ENCODE assay signal across 18 mouse cellular contexts in the genomic region with DNA sequence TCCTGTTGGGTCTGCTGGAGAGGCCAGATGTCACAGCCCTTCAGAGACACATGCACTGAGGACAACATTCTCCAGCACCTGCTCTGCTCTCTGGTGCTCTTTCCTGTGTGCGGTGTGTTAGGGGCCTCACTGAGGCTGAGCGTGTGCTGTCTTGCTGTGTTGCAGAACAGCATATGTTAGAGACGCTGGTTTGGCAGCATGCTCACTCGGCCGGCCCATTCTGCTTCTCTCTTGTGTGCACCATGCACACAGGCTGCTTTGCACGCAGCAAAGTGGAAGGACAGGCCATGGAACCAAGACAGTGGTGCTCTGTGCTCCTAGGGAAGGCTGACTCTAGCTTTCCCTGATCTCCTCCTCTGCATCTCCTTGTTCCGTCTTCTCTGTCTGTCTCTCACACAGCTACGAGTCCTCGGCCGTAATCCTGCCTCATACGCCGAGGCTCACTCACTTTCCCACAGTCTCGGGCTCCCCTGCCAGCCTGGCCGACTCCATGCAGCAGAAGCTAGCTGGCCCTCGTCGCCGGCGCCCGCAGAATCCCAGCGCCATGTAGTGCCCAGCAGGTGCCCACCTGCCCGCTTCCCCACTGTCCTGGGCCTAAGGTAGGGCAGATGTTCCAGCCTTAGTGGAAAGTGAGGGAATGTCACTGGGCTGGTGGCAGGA. TPM values are rescaled to one million over a fixed set of nuclear protein-coding genes. Genes with fewer than 3 reads are reported as not detected.
DNase-seq lines count a peak whose midpoint lies in the region; ATAC-seq and TF ChIP-seq lines count a peak whose summit lies in the region.
"Had no signal": no experiment of that assay in that cellular context is flagged by ENCODE, and none has a peak within 500 bp of the region (broad histone marks: within the 10 kb centered on the region; RNA-seq: fewer than 3 reads in every experiment).

No protein-coding gene starts in this region.

- no peak for DNase-seq in forebrain, embryonic 10.5 days (ENCODE audit: extremely low spot score, low spot score)
- no peak for DNase-seq in forebrain, postnatal 0 days
- peak; percentile 65 to 68 for DNase-seq in cerebellum, adult 2 months
- no peak for DNase-seq in embryonic facial prominence, embryonic 11.5 days (ENCODE audit: low spot score)
- no peak for DNase-seq in layer of hippocampus, adult 9-10 months (ENCODE audit: low spot score)
- DNase-seq in lung, postnatal 10 days = no peak
- DNase-seq: heart, adult 18-20 months; kidney, adult 9 months; retina, postnatal 1 day; thymus, postnatal 14 days had no signal

- no peak for ATAC-seq in forebrain, postnatal 0 days
- no peak for ATAC-seq in embryonic facial prominence, embryonic 11.5 days (replicated peaks; ENCODE audit: insufficient number of reproducible peaks, low FRiP score, low TSS enrichment, low read depth)
- ATAC-seq in limb, embryonic 12.5 days (ENCODE audit: insufficient number of reproducible peaks, insufficient read depth, low FRiP score, low TSS enrichment, low read depth) = no peak
- ATAC-seq in inflammation-experienced regulatory T-cells, adult 6 months = no peak
- ATAC-seq: forebrain, embryonic 16.5 days had no signal

- H3K27me3 ChIP-seq in forebrain, embryonic 10.5 days (ENCODE audit: poor library complexity, severe bottlenecking) = no peaks in the 10 kb centered on the region
- H3K27me3 ChIP-seq in forebrain, postnatal 0 days (ENCODE audit: insufficient read depth, low read length) = no peaks in the 10 kb centered on the region
- H3K27me3 ChIP-seq in cerebellum, adult 2 months (ENCODE audit: control insufficient read depth, insufficient read depth, low read length) = no peaks in the 10 kb centered on the region
- H3K27me3 ChIP-seq in embryonic facial prominence, embryonic 11.5 days (ENCODE audit: control insufficient read depth, insufficient read depth, low read length) = no peaks in the 10 kb centered on the region; the same call in 1 of the 2 replicates
- no peaks in the 10 kb centered on the region for H3K27me3 ChIP-seq in limb, embryonic 12.5 days
- H3K27me3 ChIP-seq: CH12.LX; liver, embryonic 15.5 days; midbrain, embryonic 12.5 days; neural tube, embryonic 15.5 days had no signal

- H3K36me3 ChIP-seq in forebrain, embryonic 10.5 days (replicated peaks) = peaks cover 87% of the 10 kb centered on the region
- H3K36me3 ChIP-seq in forebrain, postnatal 0 days (ENCODE audit: insufficient read depth) = peaks cover 70% of the 10 kb centered on the region
- H3K36me3 ChIP-seq in embryonic facial prominence, embryonic 11.5 days (replicated peaks; ENCODE audit: control insufficient read depth, insufficient read depth, low read depth, low read length) = peaks cover 26% of the 10 kb centered on the region
- H3K36me3 ChIP-seq in limb, embryonic 12.5 days = peaks cover 72% of the 10 kb centered on the region

- TF ChIP-seq CTCF in forebrain, postnatal 0 days (IDR thresholded peaks at IDR 0.05; ENCODE audit: low read depth) = no peak
- no peak for TF ChIP-seq CTCF in cerebellum, adult 2 months (IDR thresholded peaks at IDR 0.05; ENCODE audit: borderline replicate concordance, insufficient read depth, low read depth, low read length)

- no peak overlapping the region for H3K4me2 ChIP-seq in forebrain, postnatal 0 days (ENCODE audit: low read depth)
- no peak overlapping the region for H3K4me2 ChIP-seq in embryonic facial prominence, embryonic 11.5 days (ENCODE audit: low read depth, low read length)
- no peak overlapping the region for H3K4me2 ChIP-seq in limb, embryonic 12.5 days
- H3K4me2 ChIP-seq: liver, embryonic 15.5 days; midbrain, embryonic 12.5 days; neural tube, embryonic 15.5 days had no signal

- peaks cover 6% of the 10 kb centered on the region; the same call in 1 of the 2 replicates for H3K9me3 ChIP-seq in forebrain, embryonic 10.5 days
- H3K9me3 ChIP-seq in forebrain, postnatal 0 days (ENCODE audit: low read length) = no peaks in the 10 kb centered on the region
- no peaks in the 10 kb centered on the region for H3K9me3 ChIP-seq in embryonic facial prominence, embryonic 11.5 days (replicated peaks; ENCODE audit: control insufficient read depth, low read length)
- no peaks in the 10 kb centered on the region for H3K9me3 ChIP-seq in limb, embryonic 12.5 days
- H3K9me3 ChIP-seq: liver, embryonic 15.5 days; midbrain, embryonic 12.5 days; neural tube, embryonic 15.5 days had no signal

- no peak for TF ChIP-seq POLR2A in cerebellum, adult 2 months (IDR thresholded peaks at IDR 0.05; ENCODE audit: borderline replicate concordance, insufficient read depth, low read length)

- H3K4me1 ChIP-seq in forebrain, embryonic 10.5 days = peaks cover 39% of the 10 kb centered on the region
- peaks cover 10% of the 10 kb centered on the region; the same call in 1 of the 2 replicates for H3K4me1 ChIP-seq in forebrain, postnatal 0 days (ENCODE audit: insufficient read depth)
- H3K4me1 ChIP-seq in cerebellum, adult 2 months (ENCODE audit: control insufficient read depth, insufficient read depth, low read length) = peaks cover 68% of the 10 kb centered on the region
- H3K4me1 ChIP-seq in embryonic facial prominence, embryonic 11.5 days (ENCODE audit: control insufficient read depth, insufficient read depth, low read length) = peaks cover 15% of the 10 kb centered on the region
- peaks cover 51% of the 10 kb centered on the region for H3K4me1 ChIP-seq in limb, embryonic 12.5 days (replicated peaks)

- WGBS in forebrain, embryonic 10.5 days = 92% methylated on average over 21 of the region's 21 CpGs
- WGBS in forebrain, postnatal 0 days = 88% methylated on average over 21 of the region's 21 CpGs
- WGBS in cerebellum, adult 2 months = 14% methylated on average over 21 of the region's 21 CpGs
- WGBS in embryonic facial prominence, embryonic 11.5 days = 91% methylated on average over 21 of the region's 21 CpGs
- 89% methylated on average over 21 of the region's 21 CpGs for WGBS in limb, embryonic 12.5 days

- no peak overlapping the region; the same call in 1 of the 2 replicates for H3K4me3 ChIP-seq in forebrain, embryonic 10.5 days
- H3K4me3 ChIP-seq in forebrain, postnatal 0 days (ENCODE audit: low read depth, low read length) = no peak overlapping the region
- no peak overlapping the region for H3K4me3 ChIP-seq in cerebellum, adult 2 months (replicated peaks; ENCODE audit: insufficient read depth, low read depth, low read length)
- H3K4me3 ChIP-seq in embryonic facial prominence, embryonic 11.5 days (ENCODE audit: low read depth, low read length) = no peak overlapping the region
- H3K4me3 ChIP-seq in limb, embryonic 12.5 days (replicated peaks) = no peak overlapping the region
- H3K4me3 ChIP-seq: layer of hippocampus, adult 2 months; liver, embryonic 15.5 days; midbrain, embryonic 12.5 days; neural tube, embryonic 15.5 days had no signal

- H3K9ac ChIP-seq in forebrain, postnatal 0 days = no peak overlapping the region
- H3K9ac ChIP-seq in embryonic facial prominence, embryonic 11.5 days (replicated peaks; ENCODE audit: low read length) = 0 out of 2 replicates have a peak overlapping the region, but pooled peaks have one; percentile 25
- H3K9ac ChIP-seq in limb, embryonic 12.5 days (replicated peaks) = 0 out of 2 replicates have a peak overlapping the region, but pooled peaks have one; percentile 23
- H3K9ac ChIP-seq: liver, embryonic 15.5 days; midbrain, embryonic 12.5 days; neural tube, embryonic 15.5 days had no signal

- H3K27ac ChIP-seq in forebrain, embryonic 10.5 days = 0 out of 2 replicates have a peak overlapping the region, but pooled peaks have one; percentile 51
- no peak overlapping the region for H3K27ac ChIP-seq in forebrain, postnatal 0 days (ENCODE audit: low read depth, low read length)
- H3K27ac ChIP-seq in cerebellum, adult 2 months (ENCODE audit: insufficient read depth, low read length) = peak overlapping the region; percentile 65
- H3K27ac ChIP-seq in embryonic facial prominence, embryonic 11.5 days (replicated peaks; ENCODE audit: low read depth, low read length) = no peak overlapping the region
- H3K27ac ChIP-seq in limb, embryonic 12.5 days = peak overlapping the region; percentile 98
- H3K27ac ChIP-seq: layer of hippocampus, adult 2 months; liver, embryonic 15.5 days; midbrain, embryonic 12.5 days; neural tube, embryonic 15.5 days had no signal

RNA-seq across cellular contexts. Expression of gene Mcts2, which starts 16.9 kb away (rescaled TPM):
- 39.1 and 40.3 TPM in 2 replicates for polyA plus RNA-seq in forebrain, embryonic 10.5 days (2016; fragmentation: Nextera tagmentation; extraction: Ambion mirVana)
- total RNA-seq in forebrain, postnatal 0 days (2014; rRNA removed) = 21.5 and 30.8 TPM in 2 replicates
- polyA plus RNA-seq in forebrain, postnatal 0 days (2015; fragmentation: Nextera tagmentation; extraction: Ambion mirVana) = 26.6 and 29.9 TPM in 2 replicates
- polyA plus RNA-seq in cerebellum, adult 2 months (2012; rRNA removed) = 19.2 and 19.9 TPM in 2 replicates
- 40.6 and 45.1 TPM in 2 replicates for polyA plus RNA-seq in embryonic facial prominence, embryonic 11.5 days (2014; fragmentation: Nextera tagmentation; extraction: Ambion mirVana)
- polyA plus RNA-seq in limb, embryonic 12.5 days (2016; fragmentation: Nextera tagmentation; extraction: Ambion mirVana) = 36.3 and 39.2 TPM in 2 replicates
- polyA plus RNA-seq in inflammation-experienced regulatory T-cells, adult 6 months (2017; shearing (Covaris generic)) = 1 to 10 TPM; 2.4 to 3.7 (median 2.5) TPM

RNA-seq across cellular contexts. Expression of gene Id1, which starts 32.3 kb away (rescaled TPM):
- polyA plus RNA-seq in forebrain, embryonic 10.5 days (2016; fragmentation: Nextera tagmentation; extraction: Ambion mirVana) = 57.5 and 61.1 TPM in 2 replicates
- total RNA-seq in forebrain, postnatal 0 days (2014; rRNA removed) = 58.8 and 70.5 TPM in 2 replicates
- polyA plus RNA-seq in forebrain, postnatal 0 days (2015; fragmentation: Nextera tagmentation; extraction: Ambion mirVana) = 59.8 and 71.3 TPM in 2 replicates
- 63.8 and 68.7 TPM in 2 replicates for polyA plus RNA-seq in cerebellum, adult 2 months (2012; rRNA removed)
- polyA plus RNA-seq in embryonic facial prominence, embryonic 11.5 days (2014; fragmentation: Nextera tagmentation; extraction: Ambion mirVana) = 166 and 179 TPM in 2 replicates
- 299 and 330 TPM in 2 replicates for polyA plus RNA-seq in limb, embryonic 12.5 days (2016; fragmentation: Nextera tagmentation; extraction: Ambion mirVana)
- under 1 TPM in 1 of 3 experiments, not detected in 2; 0.91 TPM for polyA plus RNA-seq in inflammation-experienced regulatory T-cells, adult 6 months (2017; shearing (Covaris generic))

RNA-seq across cellular contexts. Expression of gene H13, which starts 34.5 kb away (rescaled TPM):
- 90.7 and 93.2 TPM in 2 replicates for polyA plus RNA-seq in forebrain, embryonic 10.5 days (2016; fragmentation: Nextera tagmentation; extraction: Ambion mirVana)
- 121 and 177 TPM in 2 replicates for total RNA-seq in forebrain, postnatal 0 days (2014; rRNA removed)
- 165 and 166 TPM in 2 replicates for polyA plus RNA-seq in forebrain, postnatal 0 days (2015; fragmentation: Nextera tagmentation; extraction: Ambion mirVana)
- 80.5 and 83.5 TPM in 2 replicates for polyA plus RNA-seq in cerebellum, adult 2 months (2012; rRNA removed)
- polyA plus RNA-seq in embryonic facial prominence, embryonic 11.5 days (2014; fragmentation: Nextera tagmentation; extraction: Ambion mirVana) = 115 and 118 TPM in 2 replicates
- polyA plus RNA-seq in limb, embryonic 12.5 days (2016; fragmentation: Nextera tagmentation; extraction: Ambion mirVana) = 129 and 135 TPM in 2 replicates
- 10 to 100 TPM; 61.6 to 72.9 (median 72.1) TPM for polyA plus RNA-seq in inflammation-experienced regulatory T-cells, adult 6 months (2017; shearing (Covaris generic))

RNA-seq across cellular contexts. Expression of gene Cox4i2, which starts 50.2 kb away (rescaled TPM):
- polyA plus RNA-seq in forebrain, embryonic 10.5 days (2016; fragmentation: Nextera tagmentation; extraction: Ambion mirVana) = 3.0 and 4.2 TPM in 2 replicates
- 4.3 TPM in 2 replicates for total RNA-seq in forebrain, postnatal 0 days (2014; rRNA removed)
- polyA plus RNA-seq in forebrain, postnatal 0 days (2015; fragmentation: Nextera tagmentation; extraction: Ambion mirVana) = 4.4 and 5.4 TPM in 2 replicates
- 9.2 and 9.7 TPM in 2 replicates for polyA plus RNA-seq in cerebellum, adult 2 months (2012; rRNA removed)
- 9.8 and 11.1 TPM in 2 replicates for polyA plus RNA-seq in embryonic facial prominence, embryonic 11.5 days (2014; fragmentation: Nextera tagmentation; extraction: Ambion mirVana)
- 29.9 and 30.6 TPM in 2 replicates for polyA plus RNA-seq in limb, embryonic 12.5 days (2016; fragmentation: Nextera tagmentation; extraction: Ambion mirVana)
- polyA plus RNA-seq in inflammation-experienced regulatory T-cells, adult 6 months (2017; shearing (Covaris generic)) = not detected
- total RNA-seq: CH12.LX had no signal

Comparison
In these comparisons a context has a peak if more than half of its experiments do, and no peak if none do; other contexts are left out.
1. H3K27ac ChIP-seq: peak in forebrain, embryonic 10.5 days (single experiment), cerebellum, adult 2 months (single experiment) and limb, embryonic 12.5 days (single experiment); none in forebrain, postnatal 0 days (single experiment) and embryonic facial prominence, embryonic 11.5 days (single experiment).
2. DNase-seq: peak in cerebellum, adult 2 months (2 of 2); none in forebrain, embryonic 10.5 days (single experiment), forebrain, postnatal 0 days (single experiment), embryonic facial prominence, embryonic 11.5 days (single experiment), layer of hippocampus, adult 9-10 months (single experiment) and lung, postnatal 10 days (single experiment).
3. RNA of gene Id1, which starts 32.3 kb away (polyA plus RNA-seq): 299 to 330 TPM in limb, embryonic 12.5 days, 166 to 179 TPM in embryonic facial prominence, embryonic 11.5 days, 63.8 to 68.7 TPM in cerebellum, adult 2 months, 57.5 to 61.1 TPM in forebrain, embryonic 10.5 days and 59.8 to 71.3 TPM in forebrain, postnatal 0 days; 0.91 TPM in inflammation-experienced regulatory T-cells, adult 6 months; every median in the first group is over 10 times any median in the second.